Mouse (Mus musculus) adrenal gland, postnatal 10 days (tissue): ENCODE results near the gene Zfyve9. TPM values are rescaled to one million over a fixed set of nuclear protein-coding genes. Genes with fewer than 3 reads are reported as not detected.

Experiments used
- DNase-seq: peaks from one replicate; pipeline ENCODE4 v3.0.0; 2021; ENCODE audit warnings: mixed read lengths
- total RNA-seq, 2 experiments: library from RNA; stranded (reverse); gene quantifications; 2 replicates each; pipeline ENCODE4 v1.2.3; 2021

Gene Zfyve9
- total RNA-seq, 2 experiments from 2014 or later: 20.8 to 24.4 TPM

DNA sequence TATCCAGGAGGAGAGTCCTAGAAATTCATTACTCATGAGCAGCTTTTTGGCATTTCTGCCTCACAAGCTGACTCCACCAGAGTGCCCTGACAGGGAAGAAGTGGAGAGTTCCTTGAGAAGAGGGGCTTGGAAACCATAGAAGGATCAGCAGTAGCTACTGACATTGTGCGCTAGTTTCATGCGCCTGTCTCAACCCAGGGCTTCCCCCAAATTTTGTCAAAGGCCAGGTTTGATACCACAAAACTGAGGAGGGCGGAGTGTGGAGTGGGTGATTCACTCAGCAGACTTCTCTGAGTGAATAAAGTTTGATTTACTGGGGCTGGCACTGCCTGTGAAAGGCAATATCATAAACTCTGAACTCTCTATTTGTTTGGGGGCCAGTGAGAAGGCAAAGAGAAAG is 171.9 kb downstream of the Zfyve9 start:
- no peak for DNase-seq

GRCm38 (mm10) chr4:108601870-108602269 is 178.7 kb downstream of the Zfyve9 start:
- DNase-seq: no peak

- no peak for DNase-seq
These were observed 182.3 kb downstream of the Zfyve9 start for GRCm38 (mm10) chr4:108598306-108598705.

DNA sequence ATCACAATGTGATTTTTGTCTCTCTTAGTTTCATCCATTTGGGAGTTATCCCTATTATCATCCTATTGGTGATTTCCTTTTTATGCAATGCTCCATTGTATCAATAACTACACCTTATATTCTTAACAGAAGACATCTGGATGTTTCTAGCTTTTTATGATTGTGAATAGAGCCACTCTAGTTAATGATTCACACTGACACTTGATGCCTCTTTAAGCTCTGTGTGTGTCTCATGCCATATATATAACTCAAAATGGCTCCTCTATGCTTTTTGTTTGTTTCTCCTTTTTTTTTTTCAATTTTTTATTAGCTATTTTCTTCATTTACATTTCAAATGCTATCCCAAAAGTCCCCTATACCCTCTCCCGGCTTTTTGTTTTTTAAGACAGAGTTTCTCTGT is 184.8 kb downstream of the Zfyve9 start:
- DNase-seq: no peak

- no peak for DNase-seq
These were observed 187.2 kb downstream of the Zfyve9 start for GRCm38 (mm10) chr4:108593376-108593775.

Other genes with a start within 250 kb of the Zfyve9 start
- gene Prpf38a, start 201.5 kb downstream of the Zfyve9 start, total RNA-seq: 10 to 100 TPM; 35.0 to 36.3 TPM
- gene Orc1, start 201.4 kb downstream of the Zfyve9 start, total RNA-seq: 1 to 10 TPM; 1.7 to 2.2 TPM
- 10 to 100 TPM; 28.4 to 38.6 TPM for gene Cc2d1b, start 160.9 kb downstream of the Zfyve9 start, total RNA-seq
- gene 3110021N24Rik, start 61.1 kb downstream of the Zfyve9 start, total RNA-seq: under 1 TPM; 0.42 to 0.73 TPM
- 100 to 1,000 TPM; 115 to 125 TPM for gene Btf3l4, start 52.8 kb upstream of the Zfyve9 start, total RNA-seq
- gene Txndc12, start 53.8 kb upstream of the Zfyve9 start, total RNA-seq: 10 to 100 TPM; 70.0 to 71.7 TPM
- 10 to 100 TPM; 27.7 to 28.1 TPM for gene Kti12, start 67.0 kb upstream of the Zfyve9 start, total RNA-seq
- not detected for gene A730015C16Rik, start 67.8 kb upstream of the Zfyve9 start, total RNA-seq
- 10 to 100 TPM; 45.4 to 50.2 TPM for gene Rab3b, start 98.3 kb upstream of the Zfyve9 start, total RNA-seq
- gene Nrd1, start 219.9 kb upstream of the Zfyve9 start, total RNA-seq: 100 to 1,000 TPM in 1 of 2 experiments, 10 to 100 TPM in 1; 97.2 to 109 TPM